Mouse (Mus musculus) bone marrow macrophage, adult 2 months (primary cell): ENCODE results near the gene Gdnf.

Experiments used
- CTCF ChIP-seq: IDR thresholded peaks from 2 replicates; pipeline ENCODE4 v1.5.1; 2012; ENCODE audit warnings: low read depth, mild to moderate bottlenecking, low read length, moderate library complexity
- POLR2A ChIP-seq: IDR thresholded peaks from 2 replicates; pipeline ENCODE4 v1.6.1; 2012; ENCODE audit warnings: mild to moderate bottlenecking, low read depth, low read length, borderline replicate concordance

DNA sequence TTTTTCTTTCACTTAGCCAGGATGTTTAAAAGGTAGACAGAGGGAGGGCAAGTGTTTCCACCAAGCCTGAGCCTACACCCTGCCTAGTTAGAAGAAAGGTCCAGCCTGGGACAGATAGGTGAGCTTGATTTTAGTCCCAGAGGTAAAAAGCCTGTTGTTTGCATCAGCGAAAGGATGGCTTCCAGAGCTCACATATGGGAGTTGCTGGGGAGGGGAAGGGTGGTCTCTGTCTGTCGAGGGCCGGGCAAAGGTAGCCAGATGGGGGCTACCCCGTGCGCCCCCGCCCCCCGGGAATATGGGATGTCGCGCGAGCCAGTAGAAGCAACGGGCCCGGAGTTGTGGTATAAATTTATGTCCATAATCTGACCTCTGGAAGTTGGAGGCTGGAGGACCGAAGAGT, 4.3 kb downstream of the Gdnf start:
- TF ChIP-seq POLR2A: no peak
- TF ChIP-seq CTCF: no peak
